Mouse (Mus musculus) kidney, postnatal 0 days (tissue): ENCODE data around the gene Sugt1. TPM values are rescaled to one million over a fixed set of nuclear protein-coding genes. Genes with fewer than 3 reads are reported as not detected.

Experiments used
- ATAC-seq: fragments of 200-750 bp; cut with Nextera tagmentation; replicated peaks from 2 replicates; pipeline ENCODE4 v1.8.0; 2017; ENCODE audit warnings: low read depth, moderate number of reproducible peaks, moderate TSS enrichment, moderate library complexity; ENCODE audit not compliant: low FRiP score
- DNase-seq: peaks from one replicate; pipeline ENCODE4 v3.0.0-alpha.2; 2016; ENCODE audit warnings: low spot score
- H3K27ac ChIP-seq: fragments of 300-500 bp; sonication (generic); 2 replicates; pipeline ENCODE4 v1.5.1; 2014; ENCODE audit warnings: mild to moderate bottlenecking
- H3K27me3 ChIP-seq: fragments of 300-500 bp; sonication (generic); 2 replicates; pipeline ENCODE4 v1.6.1; 2014; ENCODE audit warnings: low read length, mixed read lengths; ENCODE audit not compliant: insufficient read depth
- H3K36me3 ChIP-seq: fragments of 300-500 bp; sonication (generic); 2 replicates; pipeline ENCODE4 v1.6.1; 2014; ENCODE audit warnings: low read length, mixed read lengths; ENCODE audit not compliant: insufficient read depth
- H3K4me1 ChIP-seq: fragments of 300-500 bp; sonication (generic); replicated peaks from 2 replicates; pipeline ENCODE4 v1.6.1; 2014; ENCODE audit warnings: antibody characterized with exemption, low read length, mixed read lengths; ENCODE audit not compliant: insufficient read depth
- H3K4me2 ChIP-seq: fragments of 300-500 bp; sonication (generic); 2 replicates; pipeline ENCODE4 v1.6.1; 2014; ENCODE audit warnings: mild to moderate bottlenecking, low read length, moderate library complexity, mixed read lengths
- H3K4me3 ChIP-seq: fragments of 300-500 bp; sonication (generic); replicated peaks from 2 replicates; pipeline ENCODE4 v1.5.1; 2014; ENCODE audit warnings: low read depth, low read length
- H3K9ac ChIP-seq: fragments of 300-500 bp; sonication (generic); 2 replicates; pipeline ENCODE4 v1.6.1; 2014; ENCODE audit warnings: low read depth, low read length
- H3K9me3 ChIP-seq: fragments of 300-500 bp; sonication (generic); replicated peaks from 2 replicates; pipeline ENCODE4 v1.6.1; 2016; ENCODE audit warnings: low read length, inconsistent platforms, mixed read lengths
- CTCF ChIP-seq: IDR thresholded peaks from 2 replicates; pipeline ENCODE4 v1.5.1; 2016; ENCODE audit warnings: antibody characterized with exemption, low read depth, mild to moderate bottlenecking, moderate library complexity
- WGBS: fragments of 180-500 bp; shearing (Covaris S2); extraction: QIAGEN DNeasy Blood & Tissue Kit; methylation state at CpG from one replicate; pipeline ENCODE4 v1.1.7; 2014; 5-methylcytosine and 5-hydroxymethylcytosine counted together
- polyA plus RNA-seq: library from polyadenylated mRNA; unstranded; fragments of >200 nt; fragmentation: Nextera tagmentation; extraction: Ambion mirVana; gene quantifications from 2 replicates; pipeline ENCODE4 v1.2.1, GENCODE M21; 2015

Sugt1 gene
- polyA plus RNA-seq, 1 experiment from 2014 or later: 119 TPM

- Histone ChIP-seq H3K9ac (no peak overlapping the region), H3K4me3 (no peak overlapping the region), H3K27ac (no peak overlapping the region), H3K4me1 (no peaks in the 10 kb centered on the region), H3K27me3 (no peaks in the 10 kb centered on the region), H3K4me2 (no peak overlapping the region), H3K36me3 (no peaks in the 10 kb centered on the region), H3K9me3 (no peaks in the 10 kb centered on the region)
- no peak for TF ChIP-seq CTCF
- WGBS: 42% methylated on average over 3 of the region's 3 CpGs
- ATAC-seq: no peak
- DNase-seq: no peak
These were observed 62.2 kb downstream of the Sugt1 start for GRCm38 (mm10) chr14:79649680-79650079.

GRCm38 (mm10) chr14:79652654-79653053 lies 65.2 kb downstream of the Sugt1 start:
- Histone ChIP-seq H3K4me3 (no peak overlapping the region), H3K4me1 (no peaks in the 10 kb centered on the region), H3K27ac (no peak overlapping the region), H3K36me3 (no peaks in the 10 kb centered on the region), H3K9ac (no peak overlapping the region), H3K4me2 (no peak overlapping the region), H3K9me3 (no peaks in the 10 kb centered on the region), H3K27me3 (no peaks in the 10 kb centered on the region)
- ATAC-seq (peak; percentile 69; the same call in 1 of the 2 replicates), DNase-seq (peak; percentile 78)
- TF ChIP-seq CTCF: no peak
- WGBS: 33% methylated on average over 4 of the region's 4 CpGs

GRCm38 (mm10) chr14:79658286-79658685 lies 70.8 kb downstream of the Sugt1 start:
- Histone ChIP-seq H3K4me2 (no peak overlapping the region), H3K9ac (no peak overlapping the region), H3K36me3 (no peaks in the 10 kb centered on the region), H3K4me1 (no peaks in the 10 kb centered on the region), H3K27me3 (no peaks in the 10 kb centered on the region), H3K27ac (no peak overlapping the region), H3K9me3 (no peaks in the 10 kb centered on the region), H3K4me3 (no peak overlapping the region)
- WGBS: 76% methylated on average over 5 of the region's 5 CpGs
- no peak for TF ChIP-seq CTCF
- ATAC-seq (no peak), DNase-seq (no peak)

- Histone ChIP-seq H3K4me2 (no peak overlapping the region), H3K36me3 (no peaks in the 10 kb centered on the region), H3K4me3 (no peak overlapping the region), H3K27me3 (no peaks in the 10 kb centered on the region), H3K4me1 (no peaks in the 10 kb centered on the region), H3K9me3 (no peaks in the 10 kb centered on the region), H3K9ac (no peak overlapping the region), H3K27ac (no peak overlapping the region)
- ATAC-seq (no peak), DNase-seq (no peak)
- WGBS: 89% methylated on average over 6 of the region's 6 CpGs
- no peak for TF ChIP-seq CTCF
These were observed 71.4 kb downstream of the Sugt1 start for GRCm38 (mm10) chr14:79658748-79659508.

- Histone ChIP-seq H3K4me2 (peak overlapping the region; percentile 60), H3K36me3 (no peaks in the 10 kb centered on the region), H3K9me3 (no peaks in the 10 kb centered on the region), H3K4me1 (no peaks in the 10 kb centered on the region), H3K9ac (no peak overlapping the region), H3K27ac (no peak overlapping the region), H3K27me3 (no peaks in the 10 kb centered on the region), H3K4me3 (no peak overlapping the region)
- DNase-seq (no peak), ATAC-seq (peak; percentile 26; the same call in 1 of the 2 replicates)
- no peak for TF ChIP-seq CTCF
- 33% methylated on average over 5 of the region's 5 CpGs for WGBS
These were observed 73.0 kb downstream of the Sugt1 start for GRCm38 (mm10) chr14:79660467-79660866.

- Histone ChIP-seq H3K9ac (0 out of 2 replicates have a peak overlapping the region, but pooled peaks have one; percentile 32), H3K27ac (no peak overlapping the region), H3K27me3 (no peaks in the 10 kb centered on the region), H3K4me3 (0 out of 2 replicates have a peak overlapping the region, but pooled peaks have one; percentile 4), H3K4me2 (peak overlapping the region; percentile 60), H3K4me1 (no peaks in the 10 kb centered on the region), H3K9me3 (no peaks in the 10 kb centered on the region), H3K36me3 (no peaks in the 10 kb centered on the region)
- ATAC-seq: peak; percentile 81
- DNase-seq: peak; percentile 72
- TF ChIP-seq CTCF: peak; percentile 86
- WGBS: 16% methylated on average over 33 of the region's 33 CpGs
These were observed 73.8 kb downstream of the Sugt1 start for GRCm38 (mm10) chr14:79661005-79661917.
